Mouse (Mus musculus) gastrocnemius, adult 2 months (tissue): ENCODE measurements around the gene Kdelc2. TPM values are rescaled to one million over a fixed set of nuclear protein-coding genes. Genes with fewer than 3 reads are reported as not detected.

Experiments used
- DNase-seq: peaks from one replicate; pipeline ENCODE4 v3.0.0; 2022
- H3K27ac ChIP-seq: fragments of 200-600 bp; 2 replicates; pipeline ENCODE4 v1.8.1; 2022; ENCODE audit warnings: mild to moderate bottlenecking
- H3K4me3 ChIP-seq: fragments of 200-600 bp; 2 replicates; pipeline ENCODE4 v1.8.1; 2022; ENCODE audit warnings: mild to moderate bottlenecking, moderate library complexity
- CTCF ChIP-seq: fragments of 200-600 bp; IDR thresholded peaks from 2 replicates; pipeline ENCODE4 v1.8.1; 2022; ENCODE audit warnings: antibody characterized with exemption, mild to moderate bottlenecking, moderate library complexity
- intact Hi-C: fragments of 180-260 bp; cut with DNase I; formaldehyde crosslinking; loops from one replicate; pipeline ENCODE4 v1.15.1; 2025
- microRNA-seq: library from miRNA; unstranded; fragments of <30 nt; microRNA quantifications from one replicate; pipeline ENCODE4 v1.2.0, GENCODE M21; 2021
- total RNA-seq, 2 experiments: library from RNA; stranded (reverse); gene quantifications; 2 replicates each; pipeline ENCODE4 v1.2.3; 2021

Kdelc2 gene
- total RNA-seq, 2 experiments from 2014 or later, result 4.2 to 5.4 TPM

- DNase-seq, result no peak
- intact Hi-C loops, result no loop called here
- H3K4me3 ChIP-seq, result no peak overlapping the region
Measured at GRCm38 (mm10) chr9:53422133-53422896, 38.5 kb downstream of the Kdelc2 start.

DNA sequence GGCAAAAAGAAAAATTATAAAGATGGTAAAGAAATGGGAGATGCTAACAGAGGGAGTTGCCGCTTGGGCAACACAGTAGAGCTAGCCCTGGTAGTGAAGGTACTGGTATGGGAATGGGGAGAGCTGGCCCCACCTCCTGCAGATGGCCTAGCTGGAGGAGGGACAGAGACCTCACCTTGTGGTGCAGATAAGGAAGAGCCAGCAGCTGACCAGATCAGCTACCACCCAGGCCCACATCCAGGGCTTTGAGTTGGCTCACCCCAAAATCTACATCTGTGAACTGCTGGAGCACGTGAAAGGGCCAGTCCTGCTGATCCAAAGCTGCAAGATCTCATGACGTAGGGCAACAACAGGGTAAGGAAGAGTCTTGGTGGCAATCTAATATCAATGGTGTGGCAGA is 42.9 kb downstream of the Kdelc2 start:
- DNase-seq, result no peak
- Histone ChIP-seq H3K27ac (no peak overlapping the region), H3K4me3 (no peak overlapping the region)
- TF ChIP-seq CTCF, result no peak
- intact Hi-C loops, result no loop called here

More at GRCm38 (mm10) chr9:53422133-53422896, 38.5 kb downstream of the Kdelc2 start:
- TF ChIP-seq CTCF, result no peak
- H3K27ac ChIP-seq, result no peak overlapping the region

- DNase-seq, result no peak
- no peak overlapping the region for H3K27ac ChIP-seq
- intact Hi-C loops, result no loop called here
- H3K4me3 ChIP-seq, result no peak overlapping the region
- no peak for TF ChIP-seq CTCF
Measured at GRCm38 (mm10) chr9:53427638-53428037, 43.8 kb downstream of the Kdelc2 start.

- H3K4me3 ChIP-seq, result no peak overlapping the region
- no peak overlapping the region for H3K27ac ChIP-seq
- intact Hi-C loops, result no loop called here
- no peak for TF ChIP-seq CTCF
- DNase-seq, result no peak
Measured at GRCm38 (mm10) chr9:53435830-53436570, 52.2 kb downstream of the Kdelc2 start.

DNA sequence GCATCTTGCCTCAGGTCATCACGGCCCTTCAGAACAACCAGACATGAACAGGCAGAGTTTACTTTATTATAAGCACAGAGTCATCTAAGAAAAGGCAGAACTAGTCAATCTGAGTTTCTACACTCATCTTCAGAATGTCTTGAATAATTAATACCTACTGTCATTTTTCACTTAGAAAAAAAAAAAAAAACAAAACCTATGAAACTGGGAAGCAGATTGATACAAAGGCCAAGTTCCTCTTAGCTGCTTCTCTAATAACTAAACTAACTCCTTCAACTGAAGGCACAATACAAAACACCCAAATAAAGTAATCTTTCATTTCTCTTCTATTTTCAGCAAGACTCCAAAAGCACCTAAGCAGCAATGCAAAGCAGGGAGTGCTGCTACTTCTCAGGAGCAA is 66.8 kb downstream of the Kdelc2 start:
- no peak for TF ChIP-seq CTCF
- H3K27ac ChIP-seq, result no peak overlapping the region
- H3K4me3 ChIP-seq, result no peak overlapping the region
- intact Hi-C loops, result no loop called here
- no peak for DNase-seq

Small RNA genes lying within 50 kb of the gene (microRNA-seq; reads per million reads assigned to microRNA genes)
- gene Mir130c, result not detected

Other genes with a start within 250 kb of the Kdelc2 start
- 10 to 100 TPM in 1 of 2 experiments, 1 to 10 TPM in 1; 9.9 to 10.7 TPM for gene Ddx10, start 136.0 kb upstream of the Kdelc2 start, total RNA-seq
- 1 to 10 TPM in 1 of 2 experiments, under 1 TPM in 1; 0.67 to 1.6 TPM for gene Exph5, start 82.4 kb upstream of the Kdelc2 start, total RNA-seq
- gene 4930550C14Rik, start 18.3 kb downstream of the Kdelc2 start, total RNA-seq, result under 1 TPM in 1 of 2 experiments, not detected in 1; 0.39 TPM
- gene Atm, start 152.7 kb downstream of the Kdelc2 start, total RNA-seq, result 1 to 10 TPM; 5.7 to 6.7 TPM
- gene Npat, start 153.0 kb downstream of the Kdelc2 start, total RNA-seq, result 1 to 10 TPM; 4.7 to 4.9 TPM
- 100 to 1,000 TPM; 116 to 180 TPM for gene Acat1, start 226.4 kb downstream of the Kdelc2 start, total RNA-seq